Mouse (Mus musculus) liver, embryonic 15.5 days (tissue): Measurements from ENCODE around the gene Pccb. TPM values are rescaled to one million over a fixed set of nuclear protein-coding genes. Genes with fewer than 3 reads are reported as not detected.

Experiments used
- ATAC-seq: fragments of 200-750 bp; cut with Nextera tagmentation; 2 replicates; pipeline ENCODE4 v1.8.0; 2017; ENCODE audit warnings: moderate number of reproducible peaks, mild to moderate bottlenecking, moderate library complexity; ENCODE audit not compliant: insufficient read depth
- H3K27ac ChIP-seq: fragments of 300-500 bp; sonication (generic); replicated peaks from 2 replicates; pipeline ENCODE4 v1.5.1; 2015; ENCODE audit warnings: mild to moderate bottlenecking, inconsistent platforms
- H3K27me3 ChIP-seq: fragments of 300-500 bp; sonication (generic); 2 replicates; pipeline ENCODE4 v1.6.1; 2015; ENCODE audit warnings: mild to moderate bottlenecking, inconsistent platforms
- H3K36me3 ChIP-seq: fragments of 300-500 bp; sonication (generic); replicated peaks from 2 replicates; pipeline ENCODE4 v1.6.1; 2015; ENCODE audit warnings: moderate library complexity, mild to moderate bottlenecking, inconsistent platforms
- H3K4me1 ChIP-seq: fragments of 300-500 bp; sonication (generic); replicated peaks from 2 replicates; pipeline ENCODE4 v1.6.1; 2015; ENCODE audit warnings: inconsistent platforms
- H3K4me2 ChIP-seq: fragments of 300-500 bp; sonication (generic); 2 replicates; pipeline ENCODE4 v1.6.1; 2015; ENCODE audit warnings: moderate library complexity, mild to moderate bottlenecking, inconsistent platforms
- H3K4me3 ChIP-seq: fragments of 300-500 bp; sonication (generic); replicated peaks from 2 replicates; pipeline ENCODE4 v1.5.1; 2015; ENCODE audit warnings: mild to moderate bottlenecking, inconsistent platforms
- H3K9ac ChIP-seq: fragments of 300-500 bp; sonication (generic); 2 replicates; pipeline ENCODE4 v1.6.1; 2015; ENCODE audit warnings: moderate library complexity, mild to moderate bottlenecking, inconsistent platforms
- H3K9me3 ChIP-seq: fragments of 300-500 bp; sonication (generic); replicated peaks from 2 replicates; pipeline ENCODE4 v1.6.1; 2016; ENCODE audit warnings: inconsistent platforms
- WGBS: fragments of 180-500 bp; shearing (Covaris S2); methylation state at CpG from one replicate; pipeline ENCODE4 v1.1.7; 2015; ENCODE audit warnings: mixed read lengths; ENCODE audit not compliant: insufficient replicate concordance; 5-methylcytosine and 5-hydroxymethylcytosine counted together
- polyA plus RNA-seq: library from polyadenylated mRNA; unstranded; fragments of >200 nt; fragmentation: Nextera tagmentation; extraction: Ambion mirVana; gene quantifications from 2 replicates; pipeline ENCODE4 v1.2.1, GENCODE M21; 2015

Pccb gene
- polyA plus RNA-seq, 1 experiment from 2014 or later = 7.5 TPM

- WGBS = under 1% methylated on average over 63 of the region's 65 CpGs
- H3K9ac ChIP-seq = peak overlapping the region; percentile 99
- ATAC-seq = peak; percentile 88
- H3K9me3 ChIP-seq = no peaks in the 10 kb centered on the region
- H3K4me1 ChIP-seq = peaks cover 27% of the 10 kb centered on the region
- H3K4me2 ChIP-seq = peak overlapping the region; percentile 96
- peak overlapping the region; percentile 99 for H3K27ac ChIP-seq
- no peaks in the 10 kb centered on the region for H3K36me3 ChIP-seq
- H3K4me3 ChIP-seq = peak overlapping the region; percentile 98
- H3K27me3 ChIP-seq = no peaks in the 10 kb centered on the region
These were observed 38.6 kb upstream of the Pccb start for GRCm38 (mm10) chr9:101073041-101073986.

DNA sequence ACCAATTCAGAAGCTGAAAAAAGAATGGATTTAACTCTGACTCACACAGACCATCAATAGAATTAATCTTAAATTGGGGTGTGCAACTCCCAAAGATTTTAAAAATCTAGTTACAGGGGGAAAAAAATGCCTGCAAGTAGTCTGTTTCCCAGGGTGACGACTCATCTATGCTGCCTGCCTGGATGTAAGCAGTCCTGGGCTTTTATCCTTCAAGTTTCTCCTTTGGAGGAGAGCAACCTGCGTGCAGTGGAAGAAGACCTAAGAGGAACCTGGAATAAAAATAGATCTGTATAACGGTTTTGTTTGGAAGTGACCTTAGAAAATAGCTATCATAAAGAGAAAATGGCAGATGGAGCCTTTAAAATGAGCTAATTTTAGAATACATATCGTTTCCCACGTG is 37.8 kb upstream of the Pccb start:
- peaks cover 23% of the 10 kb centered on the region for H3K4me1 ChIP-seq
- H3K4me3 ChIP-seq = no peak overlapping the region; the same call in 1 of the 2 replicates
- no peaks in the 10 kb centered on the region for H3K9me3 ChIP-seq
- no peaks in the 10 kb centered on the region for H3K27me3 ChIP-seq
- H3K36me3 ChIP-seq = no peaks in the 10 kb centered on the region
- peak overlapping the region; percentile 96 for H3K4me2 ChIP-seq
- ATAC-seq = no peak
- no peak overlapping the region; the same call in 1 of the 2 replicates for H3K27ac ChIP-seq
- peak overlapping the region; percentile 3; the same call in 1 of the 2 replicates for H3K9ac ChIP-seq
- 23% methylated on average over 5 of the region's 5 CpGs for WGBS

- H3K27ac ChIP-seq = no peak overlapping the region
- H3K4me3 ChIP-seq = no peak overlapping the region
- ATAC-seq = no peak
- H3K36me3 ChIP-seq = no peaks in the 10 kb centered on the region
- no peaks in the 10 kb centered on the region for H3K9me3 ChIP-seq
- 82% methylated on average over 3 of the region's 3 CpGs for whole genome bisulfite sequencing
- H3K4me2 ChIP-seq = no peak overlapping the region
- H3K27me3 ChIP-seq = no peaks in the 10 kb centered on the region
- H3K4me1 ChIP-seq = peaks cover 15% of the 10 kb centered on the region
- H3K9ac ChIP-seq = no peak overlapping the region
These were observed 35.1 kb upstream of the Pccb start for GRCm38 (mm10) chr9:101069781-101070180.

DNA sequence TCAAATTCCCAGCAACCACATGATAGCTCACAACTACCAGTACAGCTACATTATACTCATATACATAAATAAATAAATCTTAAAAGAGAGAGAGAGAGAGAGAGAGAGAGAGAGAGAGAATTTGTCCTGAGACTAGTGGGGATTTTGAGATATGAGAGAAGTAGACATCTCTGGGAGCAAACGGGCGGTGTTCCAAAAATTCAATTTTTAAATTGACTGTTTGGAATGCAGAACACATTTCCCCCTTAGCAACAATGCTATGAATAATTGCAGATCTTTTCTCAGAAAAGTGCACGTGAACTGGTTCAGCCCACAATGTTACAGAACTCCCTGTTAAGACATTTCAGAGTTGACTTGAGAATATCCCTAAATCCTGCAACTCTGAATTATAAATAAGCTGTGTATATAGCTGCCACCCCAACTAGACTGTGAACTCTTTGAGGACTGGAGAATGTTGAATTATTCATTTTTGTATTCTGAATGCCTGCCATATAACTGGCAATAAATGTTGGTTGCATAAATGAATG is 30.4 kb upstream of the Pccb start:
- H3K36me3 ChIP-seq = no peaks in the 10 kb centered on the region
- no peak overlapping the region for H3K27ac ChIP-seq
- no peak overlapping the region for H3K9ac ChIP-seq
- WGBS = 75% methylated on average over 3 of the region's 3 CpGs
- H3K27me3 ChIP-seq = no peaks in the 10 kb centered on the region
- ATAC-seq = no peak
- H3K4me1 ChIP-seq = no peaks in the 10 kb centered on the region
- H3K9me3 ChIP-seq = no peaks in the 10 kb centered on the region
- no peak overlapping the region for H3K4me3 ChIP-seq
- H3K4me2 ChIP-seq = no peak overlapping the region

DNA sequence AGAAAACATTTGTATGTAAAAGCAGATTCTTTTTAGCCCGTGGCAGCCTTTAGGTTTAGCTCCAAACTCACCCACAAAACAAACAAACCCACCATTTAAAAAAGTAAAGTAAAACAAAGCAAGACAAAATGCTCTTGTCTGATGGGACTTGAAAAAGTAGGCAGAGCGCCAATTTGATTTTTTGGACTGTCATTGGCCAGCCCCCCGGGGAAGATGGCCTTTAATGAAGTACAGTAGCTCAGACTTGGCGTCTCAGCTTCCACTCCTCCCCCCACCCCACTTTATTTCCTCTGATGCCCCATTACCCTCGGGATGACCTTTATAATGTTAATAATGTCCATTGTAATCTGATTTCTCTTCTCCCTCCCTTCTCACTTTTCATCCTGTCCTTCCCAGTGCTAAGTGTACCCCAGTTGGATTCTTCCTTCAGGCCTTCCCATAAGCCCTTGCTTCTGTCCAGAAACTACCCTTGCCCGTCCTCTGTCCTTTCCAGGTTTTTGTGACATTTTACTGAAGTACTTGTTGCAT is 27.6 kb upstream of the Pccb start:
- ATAC-seq = no peak
- no peaks in the 10 kb centered on the region for H3K4me1 ChIP-seq
- WGBS = 62% methylated on average over 6 of the region's 6 CpGs
- H3K27me3 ChIP-seq = no peaks in the 10 kb centered on the region
- H3K4me2 ChIP-seq = no peak overlapping the region
- H3K9me3 ChIP-seq = no peaks in the 10 kb centered on the region
- no peak overlapping the region for H3K9ac ChIP-seq
- H3K36me3 ChIP-seq = no peaks in the 10 kb centered on the region
- H3K4me3 ChIP-seq = no peak overlapping the region
- H3K27ac ChIP-seq = no peak overlapping the region

- Histone ChIP-seq H3K27ac (no peak overlapping the region), H3K9me3 (no peaks in the 10 kb centered on the region), H3K9ac (no peak overlapping the region), H3K27me3 (no peaks in the 10 kb centered on the region), H3K4me2 (no peak overlapping the region), H3K4me1 (no peaks in the 10 kb centered on the region), H3K36me3 (no peaks in the 10 kb centered on the region), H3K4me3 (no peak overlapping the region)
- 41% methylated on average over 11 of the region's 11 CpGs for WGBS
- no peak for ATAC-seq
These were observed 26.3 kb upstream of the Pccb start for GRCm38 (mm10) chr9:101061035-101061434.

- no peaks in the 10 kb centered on the region for H3K36me3 ChIP-seq
- no peak overlapping the region for H3K4me3 ChIP-seq
- no peaks in the 10 kb centered on the region for H3K4me1 ChIP-seq
- H3K9me3 ChIP-seq = no peaks in the 10 kb centered on the region
- ATAC-seq = no peak
- H3K27me3 ChIP-seq = no peaks in the 10 kb centered on the region
- H3K27ac ChIP-seq = no peak overlapping the region
- no peak overlapping the region for H3K4me2 ChIP-seq
- H3K9ac ChIP-seq = no peak overlapping the region
- WGBS = 83% methylated on average over 4 of the region's 4 CpGs
These were observed 22.5 kb upstream of the Pccb start for GRCm38 (mm10) chr9:101057156-101057555.

DNA sequence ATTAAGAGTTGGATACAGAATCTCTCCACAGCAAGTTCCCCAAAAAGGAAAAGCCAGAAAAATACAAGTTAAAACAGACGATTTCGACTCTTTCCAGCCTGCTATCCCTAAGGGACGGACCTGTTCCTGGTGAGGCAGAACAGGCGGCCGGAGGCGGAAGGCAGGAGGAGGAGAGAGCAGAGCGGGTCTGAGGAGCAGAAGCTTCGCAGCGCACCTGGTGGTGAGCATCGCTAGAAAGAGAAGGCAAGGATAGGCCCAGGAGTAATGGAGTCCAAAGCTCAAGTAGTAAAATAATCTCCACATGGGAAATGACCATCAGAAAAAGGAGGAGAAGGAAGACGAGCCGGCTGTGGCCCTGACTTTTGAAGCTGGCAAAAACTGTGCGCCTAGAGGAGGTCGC is 18.6 kb upstream of the Pccb start:
- Histone ChIP-seq H3K36me3 (no peaks in the 10 kb centered on the region), H3K4me3 (no peak overlapping the region), H3K9ac (no peak overlapping the region), H3K27ac (no peak overlapping the region), H3K4me1 (no peaks in the 10 kb centered on the region), H3K9me3 (no peaks in the 10 kb centered on the region), H3K27me3 (no peaks in the 10 kb centered on the region), H3K4me2 (no peak overlapping the region)
- ATAC-seq = no peak
- 68% methylated on average over 14 of the region's 14 CpGs for WGBS

- Histone ChIP-seq H3K4me1 (no peaks in the 10 kb centered on the region), H3K36me3 (no peaks in the 10 kb centered on the region), H3K27ac (no peak overlapping the region), H3K9me3 (no peaks in the 10 kb centered on the region), H3K9ac (no peak overlapping the region), H3K4me3 (no peak overlapping the region), H3K27me3 (no peaks in the 10 kb centered on the region), H3K4me2 (no peak overlapping the region)
- no peak for ATAC-seq
- WGBS = 46% methylated on average over 6 of the region's 6 CpGs
These were observed 18.0 kb upstream of the Pccb start for GRCm38 (mm10) chr9:101052691-101053090.

DNA sequence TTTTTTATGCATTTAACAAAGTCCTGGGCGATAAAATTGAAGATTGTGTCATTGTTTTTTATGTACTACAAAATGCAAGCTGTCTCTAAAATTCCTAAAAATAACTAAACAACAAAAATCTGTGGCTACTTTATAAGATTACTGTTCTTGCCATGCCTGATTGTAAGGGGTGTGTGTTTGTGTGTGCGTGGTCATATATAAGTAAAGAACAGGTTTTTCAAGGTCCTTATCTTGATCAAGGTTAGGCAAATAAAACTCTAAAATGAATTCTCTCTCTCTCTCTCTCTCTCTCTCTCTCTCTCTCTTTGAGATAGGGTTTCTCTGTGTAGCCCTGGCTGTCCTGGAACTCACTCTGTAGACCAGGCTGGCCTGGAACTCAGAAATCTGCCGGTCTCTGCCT is 17.3 kb upstream of the Pccb start:
- no peak overlapping the region for H3K4me2 ChIP-seq
- no peak for ATAC-seq
- no peak overlapping the region for H3K9ac ChIP-seq
- H3K4me3 ChIP-seq = no peak overlapping the region
- H3K9me3 ChIP-seq = no peaks in the 10 kb centered on the region
- H3K27ac ChIP-seq = no peak overlapping the region
- 65% methylated on average over 3 of the region's 3 CpGs for WGBS
- H3K36me3 ChIP-seq = no peaks in the 10 kb centered on the region
- H3K27me3 ChIP-seq = no peaks in the 10 kb centered on the region
- no peaks in the 10 kb centered on the region for H3K4me1 ChIP-seq

- Histone ChIP-seq H3K4me3 (no peak overlapping the region), H3K9me3 (no peaks in the 10 kb centered on the region), H3K4me1 (0 out of 2 replicates have a peak, but pooled peaks cover 5% of the 10 kb centered on the region), H3K27ac (no peak overlapping the region), H3K36me3 (no peaks in the 10 kb centered on the region), H3K9ac (0 out of 2 replicates have a peak overlapping the region, but pooled peaks have one; percentile 18), H3K4me2 (peak overlapping the region; percentile 27), H3K27me3 (no peaks in the 10 kb centered on the region; the same call in 1 of the 2 replicates)
- 26% methylated on average over 15 of the region's 15 CpGs for WGBS
- no peak for ATAC-seq
These were observed 11.1 kb upstream of the Pccb start for GRCm38 (mm10) chr9:101045710-101046338.
